Mouse (Mus musculus) thymus, adult 2 months (tissue): ENCODE measurements around the gene Fam222b.

ENCODE experiments used
- CTCF ChIP-seq: fragments of 200-500 bp; IDR thresholded peaks from 2 replicates; pipeline ENCODE4 v1.5.1; 2012; ENCODE audit warnings: mild to moderate bottlenecking, control low read depth, low read length, moderate library complexity, borderline replicate concordance; ENCODE audit not compliant: control insufficient read depth, poor library complexity, insufficient read depth; ENCODE audit errors: extremely low read depth
- POLR2A ChIP-seq: fragments of 200-500 bp; IDR thresholded peaks from 2 replicates; pipeline ENCODE4 v1.6.1; 2012; ENCODE audit warnings: mild to moderate bottlenecking, low read length, control low read depth, moderate library complexity; ENCODE audit not compliant: control insufficient read depth, poor library complexity, insufficient read depth; ENCODE audit errors: extremely low read depth

DNA sequence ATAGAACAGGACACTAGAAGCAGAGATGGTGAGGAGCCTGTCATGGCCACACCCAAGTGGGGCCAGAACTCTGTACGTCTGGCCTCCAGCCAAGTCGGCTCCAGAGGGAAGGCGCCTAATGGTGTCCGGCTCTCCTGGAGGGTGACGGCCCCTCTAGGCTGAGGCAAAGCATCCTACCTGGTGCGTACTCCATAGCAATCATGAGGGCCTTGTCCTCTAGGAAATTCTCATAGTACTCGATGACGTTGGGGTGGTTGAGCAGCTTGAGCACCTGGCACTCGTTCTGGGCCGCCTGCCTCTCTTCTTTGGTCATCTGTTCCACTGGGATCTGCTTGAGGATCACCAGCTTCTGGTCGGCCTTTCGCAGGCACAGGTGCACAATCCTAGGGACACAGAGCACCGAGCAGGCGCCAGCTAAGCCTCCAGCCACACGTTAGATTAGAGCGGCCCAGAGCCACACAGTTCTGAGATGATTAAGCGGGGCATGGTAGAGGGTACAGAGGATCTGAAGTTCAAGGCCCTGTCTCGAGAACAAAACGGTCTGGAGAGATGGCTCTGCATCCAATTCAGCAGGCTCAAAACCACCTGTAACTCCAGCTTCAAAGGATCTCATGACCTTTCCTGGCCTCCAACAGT, 78.4 kb downstream of the Fam222b start:
- TF ChIP-seq CTCF (no peak), POLR2A (no peak)
